Mouse (Mus musculus) G1E (cell line): Measurements from ENCODE around the gene Col15a1.

Experiments
- CTCF ChIP-seq: IDR thresholded peaks from 2 replicates; pipeline ENCODE4 v1.5.1; 2012; ENCODE audit warnings: low read depth, low read length, inconsistent platforms, mixed read lengths
- GATA1 ChIP-seq: IDR thresholded peaks from 2 replicates; pipeline ENCODE4 v1.6.1; 2012; ENCODE audit warnings: borderline replicate concordance, low read length, inconsistent platforms, mixed read lengths
- POLR2AphosphoS5 ChIP-seq: IDR thresholded peaks from 2 replicates; pipeline ENCODE4 v1.6.1; 2012; ENCODE audit warnings: low read depth, low read length, inconsistent platforms; ENCODE audit not compliant: insufficient replicate concordance

DNA sequence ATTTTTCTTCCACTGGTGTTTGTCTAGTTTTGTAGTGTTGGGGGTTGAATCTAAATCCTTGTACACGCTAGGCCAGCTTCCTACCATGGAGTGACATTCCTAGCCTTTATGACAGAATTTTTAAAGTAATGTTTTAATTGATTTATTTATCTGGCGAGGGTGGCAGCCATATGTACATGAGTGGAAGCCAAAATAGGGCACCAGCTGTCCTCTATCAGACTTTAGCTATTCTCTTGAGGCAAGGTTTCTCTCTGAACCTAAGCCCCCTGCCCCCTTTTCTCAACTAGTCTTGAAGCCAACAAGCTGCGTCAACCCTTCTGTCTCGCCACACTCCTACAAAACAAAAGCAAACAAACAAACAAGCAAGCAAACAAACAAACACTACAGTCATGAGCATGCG, 57.6 kb downstream of the Col15a1 start:
- TF ChIP-seq CTCF (no peak), POLR2AphosphoS5 (no peak), GATA1 (no peak)
